Mouse (Mus musculus) ovary, postnatal 14 days (tissue): ENCODE measurements around the gene Lemd2.
"Not testable (repeated sequence)": the region's sequence is repeated elsewhere in the genome, so short reads cannot be mapped to it uniquely, and the experiment has no call there.

Source experiments
- DNase-seq: peaks from one replicate; pipeline ENCODE4 v3.0.0; 2022; ENCODE audit warnings: low spot score

Lemd2 gene

DNA sequence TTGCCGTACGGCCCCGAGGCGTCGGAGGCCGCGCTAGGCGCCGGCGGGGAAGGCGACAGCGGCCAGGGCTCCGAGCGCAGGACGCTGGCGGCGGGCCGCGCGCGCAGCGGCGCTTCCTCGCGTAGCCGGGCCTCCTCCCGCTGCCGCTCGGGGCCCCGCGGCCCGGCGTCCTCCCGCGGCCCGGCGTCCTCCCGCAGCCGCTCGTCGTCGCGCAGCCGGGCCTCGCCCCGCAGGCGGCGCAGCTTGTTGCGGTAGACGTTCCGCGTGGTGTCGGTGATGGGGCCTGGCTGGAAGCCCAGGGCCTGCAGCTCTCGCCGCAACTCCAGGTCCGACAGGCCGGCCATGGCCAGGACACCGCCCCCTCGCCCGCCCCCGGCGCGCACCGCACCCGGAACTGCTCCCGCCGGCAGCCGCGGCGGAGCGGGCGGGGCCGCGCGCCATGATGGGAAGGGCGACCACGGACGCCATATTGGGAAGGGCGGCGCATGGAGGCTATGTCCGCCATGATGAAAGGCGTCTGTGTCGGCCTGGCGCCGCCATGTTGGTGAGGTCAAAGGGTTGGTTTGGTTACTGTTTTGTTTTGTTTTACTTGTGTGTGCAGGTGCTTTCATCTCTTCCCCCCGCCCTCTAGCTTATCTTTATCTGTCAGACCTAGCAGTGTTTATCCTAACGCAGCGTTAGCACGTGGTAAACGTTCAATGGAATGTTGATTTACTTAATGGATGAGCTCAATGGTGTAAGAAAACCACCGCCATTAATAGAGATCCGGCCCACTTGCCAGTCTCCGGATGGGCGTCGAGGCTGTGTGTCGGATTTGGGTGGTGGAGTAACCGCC, at the start of gene Lemd2:
Gene Lemd2 (minus strand): TSS at position 395 of the 835 bp plus-strand sequence.
- DNase-seq: peak; percentile 94

DNA sequence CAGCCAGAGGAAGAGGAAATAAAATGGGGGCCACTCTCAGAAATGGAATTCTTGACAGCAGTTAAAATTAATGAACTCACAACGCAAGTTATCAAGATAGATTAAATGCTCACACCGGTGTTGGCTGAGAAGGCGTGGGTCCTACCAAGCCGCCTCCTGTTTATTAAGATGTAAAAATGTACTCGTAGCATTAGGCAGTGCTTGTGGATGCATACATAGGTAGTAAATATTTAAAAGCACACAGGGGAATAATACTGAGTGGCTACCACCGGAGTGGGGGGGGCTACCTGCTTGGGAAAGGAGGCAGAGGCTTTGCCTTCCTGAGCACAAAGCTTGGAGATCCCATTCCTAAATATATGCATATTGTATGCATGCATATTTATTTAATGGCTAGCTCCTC, 46.9 kb upstream of the Lemd2 start:
- DNase-seq: no peak

DNA sequence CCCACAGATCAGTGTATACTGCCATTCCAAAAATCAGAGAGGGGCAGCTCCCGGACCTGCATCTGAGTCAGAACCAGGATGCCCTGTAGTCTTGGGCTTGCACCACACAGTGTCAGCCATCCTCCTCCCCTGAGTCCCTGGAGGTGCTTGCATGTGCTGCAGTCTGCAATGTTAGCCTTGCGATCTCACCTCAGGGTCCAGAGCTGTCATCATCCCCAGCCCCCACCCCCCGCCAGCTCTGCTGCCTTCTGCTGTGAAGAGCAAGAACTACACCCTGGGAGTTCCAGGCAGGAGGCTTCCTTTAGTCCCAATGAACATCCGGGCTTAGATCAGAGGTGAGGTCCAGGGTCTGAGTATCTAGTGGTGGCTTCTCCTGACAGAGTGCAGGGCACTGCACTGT, 46.2 kb upstream of the Lemd2 start:
- no peak for DNase-seq

DNA sequence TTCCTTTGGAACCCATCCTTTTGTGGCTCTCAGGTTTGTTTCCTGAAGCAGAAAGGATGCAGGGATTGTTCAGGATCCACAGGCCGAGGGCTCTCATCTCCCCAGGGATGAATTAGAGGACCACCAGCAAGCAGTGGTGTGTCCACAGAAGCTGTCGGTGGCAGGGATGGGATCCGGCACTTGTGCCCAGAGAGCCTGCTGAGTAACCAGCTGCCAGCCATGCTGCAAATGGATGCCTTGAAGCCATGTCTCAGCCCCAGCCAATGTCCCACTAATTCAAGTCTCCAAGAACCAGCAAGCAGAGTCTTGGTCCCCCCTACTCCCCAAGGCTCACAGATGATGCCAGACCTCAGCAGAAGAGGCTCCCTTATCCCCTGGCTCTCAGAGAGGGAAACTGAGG, 44.8 kb upstream of the Lemd2 start:
- DNase-seq: no peak

DNA sequence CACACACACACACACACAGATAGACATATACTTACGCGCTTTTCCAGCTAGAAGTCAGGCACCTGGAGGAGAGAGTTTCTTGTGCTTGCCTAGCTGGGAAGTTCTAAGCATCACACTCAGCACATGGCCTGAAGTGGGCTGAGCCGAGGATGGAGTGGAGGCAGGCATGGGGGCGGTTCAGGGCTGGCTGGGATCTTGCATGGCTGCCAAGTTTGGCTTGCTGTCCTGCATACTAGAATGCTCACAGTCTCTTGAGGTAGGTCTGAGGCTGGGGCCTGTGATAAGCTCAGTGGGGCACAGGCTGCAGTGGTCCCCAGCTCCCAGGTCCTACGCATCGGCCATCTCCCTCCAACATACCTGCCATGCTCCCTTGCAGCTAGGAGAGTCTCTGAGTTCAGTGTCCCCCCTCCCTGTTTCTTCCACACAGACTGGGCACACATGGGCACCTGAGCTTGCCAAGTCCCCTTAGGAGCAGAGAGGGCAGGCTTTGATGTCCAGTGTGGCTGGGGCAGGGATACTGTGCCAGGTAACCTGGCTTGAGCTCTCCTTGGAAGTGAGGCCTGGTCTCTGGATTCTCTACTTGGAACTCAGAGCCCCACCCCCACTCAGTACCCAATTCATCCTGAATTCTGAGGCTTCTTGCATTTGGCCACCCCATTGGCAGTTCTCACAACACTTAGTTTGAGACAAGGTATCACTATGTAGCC, 43.6 kb upstream of the Lemd2 start:
- DNase-seq: no peak

DNA sequence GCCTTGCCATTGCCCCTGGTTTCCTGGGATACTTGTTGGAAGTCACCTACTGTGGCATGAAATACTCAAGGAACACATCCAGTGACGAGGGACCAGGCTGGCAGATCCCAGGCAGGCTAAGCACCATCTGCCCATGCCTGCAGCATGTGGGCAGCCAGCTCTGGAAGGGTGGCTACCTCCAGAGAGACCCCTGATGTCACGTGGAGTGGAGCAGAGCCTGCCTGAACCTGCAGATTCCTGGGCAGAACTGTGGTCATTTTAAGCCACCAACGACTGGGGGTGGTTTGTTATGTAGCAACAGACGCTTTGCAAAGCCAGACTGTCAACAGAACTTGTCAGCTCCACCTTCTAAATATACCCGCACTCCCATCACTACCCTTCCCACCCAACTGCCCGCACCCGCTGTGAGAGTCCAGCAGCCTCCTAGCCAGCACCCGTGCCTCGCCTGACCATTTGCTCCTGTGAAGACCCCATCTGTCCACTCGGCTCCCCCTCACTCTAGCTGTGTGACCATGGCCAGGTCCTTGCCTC, 41.6 kb upstream of the Lemd2 start:
- no peak for DNase-seq

DNA sequence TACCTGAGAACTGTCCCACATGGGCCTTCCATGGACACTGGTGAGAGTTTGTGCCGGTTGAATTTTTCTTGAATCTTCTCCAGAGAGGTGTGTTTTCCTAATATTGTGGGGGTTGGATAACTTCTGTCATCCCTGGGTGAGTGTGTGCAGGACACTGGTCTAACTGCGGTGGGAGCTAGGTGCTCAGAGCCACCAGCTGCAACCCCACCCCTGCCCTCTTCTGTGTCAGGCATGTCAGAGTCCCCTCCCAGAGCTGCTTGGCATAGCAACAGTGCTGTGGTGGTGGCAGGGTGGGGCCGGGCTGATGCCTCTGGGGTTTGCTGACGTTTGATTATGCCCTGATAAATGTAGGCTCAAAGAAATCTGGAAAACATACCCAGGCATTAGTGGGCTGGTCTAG, 40.6 kb upstream of the Lemd2 start:
- no peak for DNase-seq

DNA sequence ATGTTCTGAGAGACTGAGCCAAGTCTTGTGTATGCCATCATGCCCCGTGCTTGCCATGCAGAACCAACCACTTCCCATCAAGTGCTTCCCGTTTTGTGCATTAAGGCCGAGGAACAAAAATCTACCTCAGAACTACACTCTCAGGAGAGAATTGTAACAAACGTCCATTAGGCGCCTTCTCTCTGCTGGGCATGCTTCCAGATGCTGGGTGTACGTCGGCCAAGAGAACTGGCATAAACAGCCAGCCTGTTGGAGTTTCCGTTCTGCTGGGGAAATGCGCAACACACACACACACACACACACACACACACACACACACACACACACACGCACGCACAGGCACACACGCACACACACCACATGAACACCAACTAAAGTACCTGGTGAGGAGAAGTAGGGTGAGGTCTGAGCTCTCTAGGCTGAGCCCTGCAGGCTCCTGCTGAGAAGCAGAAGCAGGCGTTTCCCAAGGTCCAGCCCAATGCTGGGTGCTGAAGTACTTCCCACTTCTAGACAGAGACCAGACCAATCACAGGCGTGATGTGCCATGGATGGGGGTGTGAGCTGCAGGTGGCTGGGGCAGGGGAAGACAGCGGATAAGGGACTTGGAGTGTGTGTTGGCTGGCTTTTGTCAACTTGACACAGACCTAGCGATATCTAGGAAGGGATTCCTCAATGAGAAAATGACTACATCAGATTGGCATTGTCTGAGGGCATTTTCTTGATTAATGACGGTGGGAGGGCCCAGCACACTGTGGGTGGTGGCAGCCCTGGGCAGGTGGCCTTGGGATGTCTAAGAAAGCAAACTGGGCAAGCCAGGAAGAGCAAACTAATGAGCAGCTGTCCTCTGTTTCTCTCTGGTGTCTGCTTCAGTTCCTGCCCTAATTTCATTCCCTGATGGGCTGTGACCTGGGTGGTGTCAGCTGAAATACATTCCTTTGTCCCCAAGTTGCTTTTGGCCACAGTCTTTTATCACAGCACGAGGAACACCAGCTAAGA, 38.2 kb upstream of the Lemd2 start:
- peak; percentile 72 for DNase-seq

DNA sequence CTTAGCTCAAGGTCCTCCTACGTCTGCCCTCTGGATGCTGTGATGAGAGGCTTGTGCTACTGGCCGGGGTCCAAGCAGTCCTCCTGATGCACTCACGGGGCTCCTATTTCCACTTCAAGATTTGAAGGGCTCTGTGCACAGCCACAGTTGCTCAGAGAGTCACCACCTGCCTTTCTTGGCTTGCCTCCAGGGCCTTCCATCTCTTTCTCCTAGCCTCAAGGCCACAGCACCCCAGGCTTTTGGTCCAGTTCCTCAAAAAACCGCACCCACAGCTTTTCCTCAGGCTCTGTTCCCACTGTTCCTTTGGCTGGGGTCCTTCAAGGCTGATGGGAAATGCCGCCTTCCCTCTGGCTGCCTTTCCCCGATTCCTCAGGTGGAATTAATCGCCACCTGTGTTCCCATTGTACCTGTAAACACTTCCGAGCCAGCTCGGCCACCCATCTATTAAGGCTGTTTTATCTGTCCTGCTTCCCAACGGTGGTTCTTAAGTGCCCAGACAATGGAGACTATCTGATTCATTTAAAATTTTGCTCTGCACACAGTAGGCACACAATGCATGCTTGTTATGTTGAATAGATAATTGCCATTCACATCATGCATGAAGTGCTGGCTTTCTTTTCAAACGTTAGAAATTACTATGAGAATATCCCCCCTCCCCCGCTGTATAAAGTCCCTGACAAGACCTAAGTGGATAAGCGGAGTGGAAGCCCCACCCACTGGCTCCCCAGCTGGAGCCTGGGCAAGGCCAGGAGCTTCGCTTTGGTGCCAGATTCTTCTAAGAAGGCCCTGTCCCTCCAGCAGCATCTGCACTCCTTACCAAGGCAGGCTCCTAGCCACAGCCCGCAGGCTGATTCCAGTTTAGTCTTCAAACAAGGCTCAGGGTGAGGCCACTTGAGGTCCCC, 36.5 kb upstream of the Lemd2 start:
- peak; percentile 70 for DNase-seq

DNA sequence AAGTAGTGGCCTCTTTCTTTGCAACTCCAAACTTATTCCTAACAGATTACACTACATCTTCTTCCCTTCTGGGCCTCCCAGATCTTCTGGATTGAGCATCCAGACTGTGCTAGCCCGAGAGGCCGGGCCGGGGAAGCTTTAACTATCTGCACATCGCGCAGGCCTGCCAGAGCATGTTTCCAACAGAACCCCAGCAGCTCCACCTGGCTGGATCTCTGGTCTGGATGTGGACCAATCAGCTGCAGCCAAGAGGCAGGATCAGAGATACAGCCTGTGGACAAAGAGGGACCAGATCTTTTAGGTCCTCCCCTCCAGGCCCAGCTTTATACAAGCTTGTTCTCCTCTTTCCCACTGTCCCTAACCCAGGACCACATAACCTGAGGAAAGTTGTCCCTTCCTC, 35.7 kb upstream of the Lemd2 start:
- no peak for DNase-seq

DNA sequence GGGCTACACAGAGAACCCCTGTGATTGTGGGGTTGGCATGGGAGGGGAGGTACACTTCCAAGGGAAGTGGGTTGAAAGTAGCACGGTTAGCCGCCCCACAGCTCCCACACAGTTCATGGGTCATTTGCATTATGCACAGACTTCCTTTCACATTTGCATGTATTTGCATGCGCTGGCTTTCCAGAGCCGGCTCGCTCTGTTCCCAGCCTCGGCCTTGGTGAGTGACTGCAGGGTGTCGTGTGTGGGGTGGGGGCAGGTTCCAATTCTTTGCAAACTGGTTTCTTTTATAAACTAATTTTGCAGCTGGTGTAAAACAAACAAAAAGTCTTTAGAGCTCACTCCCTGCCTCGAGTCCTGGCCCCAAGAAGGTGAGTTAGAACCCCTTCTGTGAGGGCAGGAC, 34.4 kb upstream of the Lemd2 start:
- no peak for DNase-seq

DNA sequence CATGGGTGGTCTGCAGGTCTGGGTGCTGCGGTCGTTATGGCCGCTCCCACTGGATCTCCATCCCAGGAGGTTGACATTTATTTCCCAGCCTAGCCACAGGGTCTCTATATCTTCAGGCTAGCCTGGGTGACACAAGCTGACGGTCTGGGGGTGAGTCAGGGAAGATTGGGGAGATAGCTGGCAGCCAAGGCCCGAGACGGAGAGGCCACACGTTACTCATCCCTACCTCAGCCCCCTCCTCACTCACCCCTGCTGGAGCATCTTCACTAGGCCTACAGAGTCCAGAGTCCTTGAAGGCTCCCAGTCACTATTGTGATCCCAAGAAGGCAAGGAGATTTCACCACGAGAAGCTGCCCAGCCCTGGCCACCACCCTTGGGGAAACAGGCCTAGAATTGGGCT, 33.5 kb upstream of the Lemd2 start:
- no peak for DNase-seq

DNA sequence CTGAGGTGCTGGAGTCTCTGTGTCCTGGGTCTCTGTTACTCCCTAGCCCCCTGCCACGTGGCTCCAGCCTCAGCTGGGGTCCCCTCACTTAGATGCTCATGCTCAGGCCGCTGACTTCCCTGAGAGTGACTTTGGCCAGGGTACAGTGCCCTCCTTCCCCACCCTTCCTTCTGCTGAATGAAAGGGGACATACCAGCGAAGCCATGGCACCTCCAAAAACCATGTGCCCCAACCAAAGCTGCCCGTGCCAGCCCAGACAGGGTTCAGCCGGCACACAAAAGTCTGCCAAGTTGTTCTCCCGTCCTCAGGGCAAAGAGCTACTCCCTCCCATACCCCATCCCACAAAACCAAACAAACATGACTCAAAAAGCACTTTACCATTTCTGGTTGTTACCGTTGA, 29.0 kb upstream of the Lemd2 start:
- no peak for DNase-seq

DNA sequence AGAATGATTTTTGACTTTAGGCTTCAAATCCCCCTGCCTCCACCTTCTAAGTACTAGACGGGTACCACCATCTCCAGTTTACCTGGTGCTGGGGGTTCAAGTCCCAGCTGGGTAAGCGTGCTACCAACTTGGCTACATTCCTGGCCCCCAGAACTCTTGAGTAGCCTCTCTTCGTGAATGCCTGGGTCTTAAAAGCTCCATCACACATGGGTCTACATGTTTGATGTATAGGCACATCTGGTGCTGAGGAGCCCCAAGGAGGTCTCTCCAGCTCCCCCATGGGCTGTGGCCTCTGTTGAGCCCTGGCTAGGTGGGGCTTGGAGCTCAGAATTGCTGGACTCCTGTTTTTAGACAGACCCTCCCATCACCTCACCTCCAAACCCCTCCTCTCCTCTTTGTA, 27.9 kb upstream of the Lemd2 start:
- no peak for DNase-seq

DNA sequence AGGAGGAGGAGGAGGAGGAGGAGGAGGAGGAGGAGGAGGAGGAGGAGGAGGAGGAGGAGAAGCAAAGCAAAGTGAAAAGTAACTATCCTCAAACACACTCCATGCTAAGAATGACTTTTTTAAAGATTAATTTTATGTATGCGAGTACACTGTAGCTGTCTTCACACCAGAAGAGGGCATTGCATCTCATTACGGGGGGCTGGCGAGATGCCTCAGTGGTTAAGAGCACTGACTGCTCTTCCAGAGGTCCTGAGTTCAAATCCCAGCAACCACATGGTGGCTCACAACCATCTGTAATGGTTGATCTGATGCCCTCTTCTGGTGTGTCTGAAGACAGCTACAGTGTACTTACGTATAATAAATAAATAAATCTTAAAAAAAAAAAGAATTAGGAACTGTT, 27.3 kb upstream of the Lemd2 start:
- DNase-seq: not testable (repeated sequence)

DNA sequence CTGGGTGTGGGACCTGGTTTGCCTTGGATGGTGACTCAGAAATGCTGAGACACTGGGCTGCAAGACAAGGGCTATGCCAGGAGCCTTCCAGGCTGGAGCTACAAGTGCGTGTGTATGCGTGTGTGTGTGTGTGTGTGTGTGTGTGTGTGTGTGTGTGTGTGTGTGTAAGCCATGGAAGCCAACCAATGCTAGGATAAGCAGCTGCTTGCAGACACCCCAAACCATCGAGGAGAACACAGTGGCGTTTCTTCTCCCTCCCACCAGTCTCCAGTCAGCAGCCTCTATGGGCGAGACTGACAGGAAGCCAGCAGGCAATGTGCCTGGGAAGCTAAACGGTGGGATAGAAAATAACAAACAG, 26.9 kb upstream of the Lemd2 start:
- no peak for DNase-seq

DNA sequence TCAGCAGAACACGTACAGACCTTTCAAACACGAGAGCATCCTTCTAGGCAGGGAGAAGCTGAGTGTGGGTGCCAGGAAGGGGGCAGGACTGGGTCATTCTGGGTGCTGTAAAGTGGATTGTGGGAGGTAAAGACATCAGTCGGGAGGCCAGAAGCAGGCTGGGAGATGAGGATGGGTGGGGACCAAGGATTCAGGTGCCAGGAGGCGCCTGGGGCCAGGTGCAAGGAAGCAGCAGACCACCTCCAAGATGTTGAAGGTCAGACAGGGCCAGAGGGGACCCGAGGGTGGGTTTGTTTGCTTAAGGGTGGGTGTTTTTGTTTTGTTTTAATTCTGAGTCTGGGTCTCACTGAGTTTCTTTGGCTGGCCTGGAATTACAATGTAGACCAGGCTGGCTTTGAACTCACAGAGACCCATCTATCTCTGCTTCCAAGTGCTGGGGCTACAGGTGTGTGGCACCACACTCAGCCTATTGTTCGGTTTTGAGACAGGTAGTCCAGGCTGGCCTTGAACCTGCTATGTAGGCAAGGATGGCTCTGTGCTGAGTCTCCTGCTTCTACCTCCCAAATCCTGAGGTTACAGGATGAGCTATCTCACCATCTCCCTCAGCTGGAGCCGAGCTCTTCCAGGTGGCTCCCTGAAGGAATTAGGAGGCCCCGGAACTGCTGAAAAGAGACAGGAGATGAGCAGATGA, 26.3 kb upstream of the Lemd2 start:
- DNase-seq: no peak

DNA sequence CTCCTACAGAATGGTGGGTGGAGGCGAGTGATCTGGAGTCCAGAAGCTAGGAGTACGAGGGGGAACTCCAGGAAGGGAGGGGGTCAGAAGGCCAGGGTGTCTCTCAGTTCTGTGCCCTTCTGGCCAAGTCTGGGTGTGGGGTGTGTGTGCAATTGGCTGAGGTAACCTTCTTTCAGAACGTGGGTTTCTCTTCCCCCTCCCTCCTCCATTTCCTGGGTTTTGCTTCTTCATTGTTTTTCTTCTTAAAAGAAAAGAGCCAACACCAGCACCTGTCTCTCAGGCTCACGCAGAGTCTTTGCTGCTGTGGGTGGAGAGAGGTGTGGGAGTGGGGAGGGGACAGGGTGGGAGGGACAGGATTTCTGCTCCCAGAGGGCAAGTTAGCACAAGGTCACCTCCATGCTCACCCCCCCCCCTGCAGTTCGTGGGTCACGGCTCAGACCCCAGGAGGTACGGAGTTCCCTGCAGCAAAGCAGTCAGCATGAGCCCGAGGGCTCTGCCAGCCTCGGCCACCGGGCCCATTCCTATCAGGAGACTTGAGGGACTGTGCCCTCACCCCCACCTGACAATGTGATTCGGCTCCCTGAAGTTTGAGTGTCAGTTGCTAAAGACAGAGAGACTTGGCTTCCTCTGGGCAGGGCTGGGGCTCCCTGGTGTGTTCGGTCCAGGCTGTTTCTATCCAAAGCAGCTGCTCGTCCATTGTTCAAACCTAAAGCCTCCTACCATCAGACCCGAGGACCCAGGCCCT, 25.6 kb upstream of the Lemd2 start:
- DNase-seq: no peak

DNA sequence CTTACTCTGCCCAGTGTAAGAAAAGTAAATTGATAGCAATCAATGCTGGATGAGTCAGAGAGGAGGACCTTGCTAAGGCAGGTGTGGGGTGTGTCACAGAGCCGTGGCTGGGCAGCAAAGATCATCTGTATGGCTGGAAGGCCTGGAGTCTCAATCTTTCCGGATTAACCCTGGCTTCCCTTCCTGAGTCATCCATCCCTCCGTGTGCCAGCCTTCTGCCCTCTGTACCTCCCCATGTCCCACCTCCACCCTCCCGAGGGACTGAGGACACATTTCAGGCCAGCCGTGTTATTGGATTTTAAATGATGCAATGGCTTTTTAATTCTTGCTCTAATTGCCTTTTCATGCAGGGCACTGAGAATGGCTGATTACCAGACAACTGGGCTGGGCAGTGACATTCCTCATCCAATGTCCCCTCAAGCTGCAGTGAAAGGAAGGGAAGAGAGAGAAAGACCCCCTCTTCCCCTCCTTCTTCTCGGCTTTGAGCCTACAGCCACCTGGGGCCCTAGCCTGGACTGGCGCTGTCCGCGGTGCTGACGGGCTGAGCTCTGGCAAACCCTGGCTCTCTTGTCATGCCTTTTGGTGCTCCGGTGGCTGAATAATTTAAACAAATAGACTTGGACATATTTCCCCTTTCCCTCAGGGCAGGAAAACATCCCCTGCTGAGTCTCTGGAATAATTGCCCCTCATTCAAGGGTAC, 24.1 kb upstream of the Lemd2 start:
- DNase-seq: peak; percentile 94
